Mouse (Mus musculus): Measurements from ENCODE around the gene Dpf2. TPM values are rescaled to one million over a fixed set of nuclear protein-coding genes. Genes with fewer than 3 reads are reported as not detected.
A peak's percentile ranks its signal among the peaks of the same experiment; 100 is the strongest.

The Dpf2 gene
- total RNA-seq, 2 experiments from 2014 or later, result 94.8 to 100 TPM

DNA sequence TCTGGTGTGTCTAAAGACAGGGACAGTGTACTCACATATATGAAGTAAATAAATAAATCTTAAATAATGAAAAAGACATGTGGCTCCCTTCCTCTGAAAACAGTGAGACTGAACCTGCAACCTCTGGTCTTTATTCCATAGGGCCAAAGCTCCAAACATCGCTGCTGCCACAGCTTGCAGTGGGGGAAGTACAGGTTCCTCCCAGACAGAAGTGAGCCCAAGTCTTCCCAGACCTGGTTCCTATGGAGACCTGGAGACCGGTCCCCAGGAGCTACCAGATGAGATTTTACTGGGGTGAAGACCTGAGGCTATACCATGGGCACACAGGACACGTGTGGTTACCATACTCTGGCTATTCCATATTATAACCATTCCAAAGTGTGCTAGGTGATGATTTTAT is 62.0 kb downstream of the Dpf2 start:
- no peak for TF ChIP-seq CTCF (IDR thresholded peaks at IDR 0.05)
- Histone ChIP-seq H3K4me3 (no peak overlapping the region), H3K27ac (peak overlapping the region; percentile 99)
- intact Hi-C loops (cut with DNase I), result loop anchor here (1.0 to 2.0 kb wide), 3 partner anchors 24 to 64 kb away; partner anchors contain the start of gene Frmd8
- DNase-seq (ENCODE audit: extremely low spot score in 1 of 2, low spot score in 2 of 2), result no peak

DNA sequence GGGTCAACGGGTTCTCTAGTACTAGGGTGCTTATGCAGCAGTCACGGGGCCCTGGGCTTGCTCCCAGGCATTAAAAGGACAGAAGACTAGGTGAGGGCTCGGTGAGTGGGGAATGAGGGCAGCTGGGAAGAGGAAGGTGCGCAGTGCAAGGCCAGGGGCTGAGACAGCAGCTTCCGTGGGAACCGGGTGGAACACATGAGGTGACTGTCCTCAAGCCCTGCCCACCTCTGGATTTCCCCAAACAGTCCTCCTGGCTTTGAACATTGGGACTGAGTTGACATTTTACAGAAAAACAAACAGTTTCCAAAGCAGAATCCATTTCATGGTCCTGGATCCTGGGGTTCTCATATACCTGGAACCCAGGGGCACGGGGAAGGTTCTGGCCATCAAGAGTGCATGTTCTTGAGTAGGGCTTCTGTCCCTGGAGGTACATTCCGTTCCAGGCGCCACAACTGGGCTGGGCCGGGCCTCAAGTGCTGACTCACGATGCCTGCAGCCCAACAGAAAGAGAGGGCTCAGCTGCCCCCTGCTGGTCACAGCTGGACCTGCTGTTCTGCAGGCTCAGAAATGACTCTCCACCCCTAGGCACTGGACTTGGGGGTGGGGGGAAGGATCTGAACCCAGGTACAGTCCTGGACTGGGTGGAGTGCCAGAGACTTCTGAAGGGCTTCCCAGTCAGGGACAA is 62.8 kb downstream of the Dpf2 start:
- intact Hi-C loops (cut with DNase I), result loop anchor here (1.0 to 2.0 kb wide), 3 partner anchors 25 to 63 kb away; partner anchors contain the start of gene Frmd8
- Histone ChIP-seq H3K4me3 (0 out of 2 replicates have a peak overlapping the region, but pooled peaks have one; percentile 18), H3K27ac (peak overlapping the region; percentile 99)
- peak; percentile 95 for TF ChIP-seq CTCF (IDR thresholded peaks at IDR 0.05)
- DNase-seq (ENCODE audit: extremely low spot score in 1 of 2, low spot score in 2 of 2), result peak; percentile 91 to 95

DNA sequence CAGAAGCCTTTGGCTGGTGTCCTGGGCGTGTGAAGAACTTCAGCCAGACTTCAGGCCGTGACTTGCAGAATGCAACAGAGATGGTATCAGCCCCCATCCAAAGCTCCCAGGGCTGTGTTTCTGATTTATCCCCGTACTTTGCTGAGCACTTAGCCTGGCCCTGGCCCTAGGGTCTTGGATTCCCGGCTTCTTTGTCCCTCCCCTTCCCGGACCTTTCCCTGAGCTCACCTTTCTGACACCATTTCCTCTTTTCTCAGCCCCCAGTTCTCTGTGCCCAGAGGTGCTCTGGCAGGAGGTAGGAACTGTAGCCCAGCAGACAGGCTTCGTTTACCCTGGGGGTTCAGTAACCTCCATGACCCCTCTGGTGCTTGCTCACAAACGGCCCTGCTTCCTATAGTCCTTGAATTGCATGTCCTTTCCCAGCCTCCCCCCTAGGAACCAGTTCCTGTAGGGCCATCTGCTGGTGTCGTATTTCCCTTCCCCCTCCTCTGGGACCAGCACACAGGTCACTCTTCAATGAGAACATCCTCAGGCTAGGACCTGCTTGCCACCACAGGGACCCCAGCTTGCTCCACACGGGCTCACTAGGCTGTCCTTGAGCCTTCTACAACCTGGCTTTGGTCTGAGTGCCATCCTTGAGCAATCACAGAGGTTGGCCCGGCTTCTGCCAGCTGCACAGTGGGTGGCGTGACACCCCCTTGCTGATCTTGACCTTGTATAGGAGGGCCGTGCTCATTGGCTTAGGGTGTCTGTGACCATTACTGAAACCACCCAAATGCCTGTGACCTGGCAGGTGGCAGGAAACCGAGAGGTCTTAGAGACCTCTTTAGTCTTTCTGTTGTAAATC is 63.8 kb downstream of the Dpf2 start:
- intact Hi-C loops (cut with DNase I), result no loop called here
- Histone ChIP-seq H3K4me3 (peak overlapping the region; percentile 27), H3K27ac (peak overlapping the region; percentile 99)
- no peak for DNase-seq (ENCODE audit: extremely low spot score in 1 of 2, low spot score in 2 of 2)
- no peak for TF ChIP-seq CTCF (IDR thresholded peaks at IDR 0.05)

DNA sequence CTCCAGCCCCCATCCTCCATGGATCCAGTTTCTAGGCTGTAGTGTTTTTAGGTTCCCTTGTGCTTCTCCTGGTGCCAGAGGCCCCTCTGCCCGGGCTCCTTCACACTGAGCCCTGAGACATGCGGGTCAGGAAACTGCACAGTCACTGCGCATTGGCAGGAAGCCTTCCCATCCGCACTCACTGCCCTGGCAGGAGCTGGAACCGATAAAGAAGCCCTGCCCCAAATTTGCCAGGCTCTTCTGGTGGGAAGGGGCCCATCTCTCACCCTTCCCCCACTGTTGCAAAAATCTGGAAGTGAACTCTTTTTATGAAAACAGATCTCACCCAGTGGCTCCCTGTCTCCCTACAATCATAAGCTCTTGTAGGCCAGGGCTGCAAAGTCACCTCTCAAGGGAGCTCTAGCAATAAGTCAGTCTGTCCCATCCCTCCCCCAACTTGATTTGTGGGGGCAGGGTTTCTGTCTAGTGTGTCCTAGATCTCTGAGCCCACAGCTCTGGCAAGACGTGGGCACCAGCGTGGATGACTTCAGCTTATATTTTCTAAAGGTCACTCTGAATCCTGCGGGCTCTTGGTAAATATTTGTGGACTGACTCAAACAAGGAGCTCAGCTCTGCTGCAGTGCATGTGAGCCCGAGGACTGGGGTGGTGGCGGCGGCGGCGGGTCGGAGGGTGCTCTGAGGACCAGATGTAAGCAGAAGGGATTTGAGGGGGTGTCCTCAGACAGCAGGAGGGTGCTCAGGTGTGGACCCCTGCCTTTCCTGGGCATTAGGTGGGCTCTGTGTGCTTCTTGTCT is 64.6 kb downstream of the Dpf2 start:
- TF ChIP-seq CTCF (IDR thresholded peaks at IDR 0.05), result no peak
- peak overlapping the region; percentile 27 for H3K4me3 ChIP-seq
- intact Hi-C loops (cut with DNase I), result no loop called here
- DNase-seq (ENCODE audit: extremely low spot score in 1 of 2, low spot score in 2 of 2), result peak; percentile 49 to 53
- peak overlapping the region; percentile 99 for H3K27ac ChIP-seq

DNA sequence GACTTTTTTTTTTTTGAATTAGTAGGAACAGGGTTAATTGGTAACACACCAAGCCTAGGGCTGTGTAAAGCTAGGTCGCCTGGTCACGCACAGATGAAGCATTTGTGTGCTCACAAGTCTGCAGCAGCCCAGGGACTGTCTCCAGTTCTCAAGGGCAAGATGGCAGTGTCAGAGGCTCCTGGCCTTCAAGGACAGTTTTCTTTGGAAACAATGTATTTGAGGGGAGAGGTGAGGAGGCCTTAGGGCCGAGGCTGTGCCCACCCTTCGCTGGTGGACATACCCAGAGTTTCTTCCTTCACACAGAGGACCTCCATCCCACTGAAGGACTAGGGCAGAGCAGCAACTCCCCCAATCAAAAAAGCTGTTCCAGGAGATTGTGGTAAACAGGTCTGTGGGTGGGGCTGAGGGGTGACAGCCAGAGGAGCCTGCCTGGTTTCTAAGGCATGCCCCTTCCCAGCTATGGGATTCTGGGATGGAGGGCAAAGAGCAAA is 65.5 kb downstream of the Dpf2 start:
- TF ChIP-seq CTCF (IDR thresholded peaks at IDR 0.05), result no peak
- H3K27ac ChIP-seq, result peak overlapping the region; percentile 99

DNA sequence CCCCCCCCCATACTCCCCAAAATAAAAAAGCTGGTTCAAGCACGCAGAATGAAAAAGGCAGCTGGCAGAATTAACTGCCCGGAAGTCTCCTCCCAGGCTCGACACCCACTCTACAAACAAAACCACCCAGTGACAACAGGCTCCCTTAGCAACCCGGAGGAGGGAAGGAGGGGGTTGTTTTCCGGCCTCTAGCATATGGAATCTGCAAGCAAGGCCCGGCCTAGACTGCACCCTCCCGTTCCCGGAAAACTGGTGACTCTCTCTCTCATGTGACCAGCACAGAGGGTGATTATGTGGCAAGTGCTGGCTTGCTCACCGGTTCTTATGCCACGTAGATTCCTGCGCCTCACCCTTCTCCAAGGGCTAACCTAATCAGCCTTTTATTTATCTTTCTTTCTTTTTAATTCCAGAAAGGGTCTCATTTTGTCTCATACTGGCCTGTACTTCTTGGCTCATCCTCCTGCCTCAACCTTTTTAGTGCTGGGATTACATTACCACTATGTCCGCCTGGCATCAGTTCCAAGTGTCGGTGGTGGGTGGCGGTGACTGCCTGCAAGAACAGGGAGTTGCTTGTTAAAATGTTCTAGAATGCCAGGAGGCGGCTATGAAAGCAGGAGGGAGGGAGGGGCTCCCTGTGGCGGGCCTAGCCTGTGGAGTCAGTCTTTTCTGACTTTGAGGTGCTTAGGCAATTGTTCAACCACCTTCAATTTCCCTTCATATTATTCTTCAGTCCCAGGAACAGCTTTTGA is 66.1 kb downstream of the Dpf2 start:
- no peak; the same call in 1 of the 2 replicates for TF ChIP-seq CTCF (IDR thresholded peaks at IDR 0.05)
- peak overlapping the region; percentile 99 for H3K27ac ChIP-seq
- intact Hi-C loops (cut with DNase I), result loop anchor here (1.0 kb wide), 2 partner anchors 24 to 43 kb away; no protein-coding TSS in a partner anchor
- peak overlapping the region; percentile 36 for H3K4me3 ChIP-seq
- peak; percentile 82 to 87 for DNase-seq (ENCODE audit: extremely low spot score in 1 of 2, low spot score in 2 of 2)

More for the DNA sequence above, 65.5 kb downstream of the Dpf2 start:
- intact Hi-C loops (cut with DNase I), result no loop called here
- DNase-seq (ENCODE audit: extremely low spot score in 1 of 2, low spot score in 2 of 2), result no peak
- peak overlapping the region; percentile 36; the same call in 1 of the 2 replicates for H3K4me3 ChIP-seq

Other genes starting within 250 kb of the Dpf2 start
- 10 to 100 TPM; 18.2 to 19.0 TPM for gene Sipa1, start 249.3 kb downstream of the Dpf2 start, total RNA-seq (2021)
- gene Map3k11, start 224.3 kb downstream of the Dpf2 start, total RNA-seq (2021), result 10 to 100 TPM; 16.2 to 17.0 TPM
- 10 to 100 TPM; 77.5 to 80.0 TPM for gene Pcnx3, start 224.1 kb downstream of the Dpf2 start, total RNA-seq (2021)
- gene Kcnk7, start 208.6 kb downstream of the Dpf2 start, total RNA-seq (2021), result not detected
- gene Ehbp1l1, start 186.7 kb downstream of the Dpf2 start, total RNA-seq (2021), result 10 to 100 TPM; 21.1 to 30.7 TPM
- gene Fam89b, start 183.4 kb downstream of the Dpf2 start, total RNA-seq (2021), result 10 to 100 TPM; 27.5 to 32.4 TPM
- gene Ltbp3, start 172.1 kb downstream of the Dpf2 start, total RNA-seq (2021), result 10 to 100 TPM; 38.9 to 43.1 TPM
- gene Scyl1, start 141.6 kb downstream of the Dpf2 start, total RNA-seq (2021), result 10 to 100 TPM; 92.0 to 98.0 TPM
- 10 to 100 TPM; 10.1 to 13.4 TPM for gene Frmd8, start 37.7 kb downstream of the Dpf2 start, total RNA-seq (2021)
- 1 to 10 TPM; 2.5 to 2.7 TPM for gene Slc25a45, start 35.2 kb downstream of the Dpf2 start, total RNA-seq (2021)
- gene Tigd3, start 18.9 kb downstream of the Dpf2 start, total RNA-seq (2021), result 1 to 10 TPM; 4.3 to 4.7 TPM
- 1 to 10 TPM; 4.7 to 4.9 TPM for gene Cdc42ep2, start 11.8 kb upstream of the Dpf2 start, total RNA-seq (2021)
- gene Pola2, start 51.2 kb upstream of the Dpf2 start, total RNA-seq (2021), result 1 to 10 TPM; 5.0 to 6.4 TPM
- gene Slc22a20, start 73.1 kb upstream of the Dpf2 start, total RNA-seq (2021), result not detected
- gene Capn1, start 102.9 kb upstream of the Dpf2 start, total RNA-seq (2021), result 10 to 100 TPM; 20.8 to 23.1 TPM
- 10 to 100 TPM; 45.7 to 45.8 TPM for gene Syvn1, start 133.6 kb upstream of the Dpf2 start, total RNA-seq (2021)
- gene Mrpl49, start 144.8 kb upstream of the Dpf2 start, total RNA-seq (2021), result 10 to 100 TPM; 40.9 to 41.3 TPM
- 100 to 1,000 TPM; 663 to 678 TPM for gene Fau, start 144.8 kb upstream of the Dpf2 start, total RNA-seq (2021)
- gene Znhit2, start 148.2 kb upstream of the Dpf2 start, total RNA-seq (2021), result 10 to 100 TPM; 33.9 to 39.1 TPM
- 10 to 100 TPM; 26.9 to 30.4 TPM for gene Tm7sf2, start 155.4 kb upstream of the Dpf2 start, total RNA-seq (2021)
- gene Vps51, start 164.2 kb upstream of the Dpf2 start, total RNA-seq (2021), result 100 to 1,000 TPM in 1 of 2 experiments, 10 to 100 TPM in 1; 85.3 to 101 TPM
- gene Tmem262, start 167.0 kb upstream of the Dpf2 start, total RNA-seq (2021), result not detected
- under 1 TPM in 1 of 2 experiments, not detected in 1; 0.54 TPM for gene Gm28374, start 169.2 kb upstream of the Dpf2 start, total RNA-seq (2021)
- 10 to 100 TPM; 41.8 to 45.8 TPM for gene Zfpl1, start 171.9 kb upstream of the Dpf2 start, total RNA-seq (2021)
- gene Cdca5, start 172.0 kb upstream of the Dpf2 start, total RNA-seq (2021), result not detected
- gene AC131692.1, start 181.4 kb upstream of the Dpf2 start, total RNA-seq (2021), result not detected
- gene Naaladl1, start 192.8 kb upstream of the Dpf2 start, total RNA-seq (2021), result not detected
- 10 to 100 TPM; 19.3 to 22.4 TPM for gene Sac3d1, start 205.6 kb upstream of the Dpf2 start, total RNA-seq (2021)
- gene Snx15, start 215.3 kb upstream of the Dpf2 start, total RNA-seq (2021), result 10 to 100 TPM; 41.9 to 43.1 TPM
- under 1 TPM; 0.26 to 0.84 TPM for gene Batf2, start 228.0 kb upstream of the Dpf2 start, total RNA-seq (2021)
- 10 to 100 TPM; 74.2 to 82.3 TPM for gene Arl2, start 228.5 kb upstream of the Dpf2 start, total RNA-seq (2021)